Mouse (Mus musculus) CH12.LX (cell line): ENCODE results near the gene Rxylt1.

ENCODE experiments used
- CTCF ChIP-seq, 2 experiments: IDR thresholded peaks in 1 of 2; conservative IDR thresholded peaks in 1 of 2; 2 replicates each; pipeline ENCODE4 v1.5.1; 2011 to 2012; ENCODE audit warnings: low read depth in 2 of 2, low read length in 2 of 2, improper control_type of control experiment in 1 of 2, inconsistent platforms in 1 of 2, mild to moderate bottlenecking in 1 of 2, moderate library complexity in 1 of 2
- ELF1 ChIP-seq: IDR thresholded peaks from 2 replicates; pipeline ENCODE4 v1.6.1; 2014; ENCODE audit warnings: low read depth, mild to moderate bottlenecking, inconsistent platforms, low read length, improper control_type of control experiment
- ETS1 ChIP-seq: conservative IDR thresholded peaks from 2 replicates; pipeline ENCODE4 v1.6.1; 2012; ENCODE audit warnings: low read depth, mild to moderate bottlenecking, inconsistent platforms, low read length, improper control_type of control experiment, moderate library complexity
- MYC ChIP-seq: IDR thresholded peaks from 2 replicates; pipeline ENCODE4 v1.6.1; 2011; ENCODE audit warnings: low read depth, mild to moderate bottlenecking, improper control_type of control experiment, low read length
- POLR2A ChIP-seq: IDR thresholded peaks from 2 replicates; pipeline ENCODE4 v1.6.1; 2011; ENCODE audit warnings: low read depth, mild to moderate bottlenecking, improper control_type of control experiment, low read length
- RAD21 ChIP-seq: IDR thresholded peaks from 2 replicates; pipeline ENCODE4 v1.6.1; 2011; ENCODE audit warnings: low read depth, mild to moderate bottlenecking, low read length, improper control_type of control experiment, moderate library complexity

GRCm38 (mm10) chr10:122038554-122038953, 58.6 kb downstream of the Rxylt1 start:
- TF ChIP-seq POLR2A (no peak), ELF1 (no peak), MYC (no peak), CTCF (conservative IDR thresholded peaks at IDR 0.05 in 1 of 2, IDR thresholded peaks at IDR 0.05 in 1 of 2; ENCODE audit: low read depth in 2 of 2, low read length in 2 of 2) (no peak), RAD21 (no peak), ETS1 (no peak)
